Mouse (Mus musculus): ENCODE results near the gene Cryz. TPM values are rescaled to one million over a fixed set of nuclear protein-coding genes. Genes with fewer than 3 reads are reported as not detected.
A peak's percentile ranks its signal among the peaks of the same experiment; 100 is the strongest.

Cryz gene
- polyA plus RNA-seq, 1 experiment from 2014 or later = 5.1 TPM

DNA sequence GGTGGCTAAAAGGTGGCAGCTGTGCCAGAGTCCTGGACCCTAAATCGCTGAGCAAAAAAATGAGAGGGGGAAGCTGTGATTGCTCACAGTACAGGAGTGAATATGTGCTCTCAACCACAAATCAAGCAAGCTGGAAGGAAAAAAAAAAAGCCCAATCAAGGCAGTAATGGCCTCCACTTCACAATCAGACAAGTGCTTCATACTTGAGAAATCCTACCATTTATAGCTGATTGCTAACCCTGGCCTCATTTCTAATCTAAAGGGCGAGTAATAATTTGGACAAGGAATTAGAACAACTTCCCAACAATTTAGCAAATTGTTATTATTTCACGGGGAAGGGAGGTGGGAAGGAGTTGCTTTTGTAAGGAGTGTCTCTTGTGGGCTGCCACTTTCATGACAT, 31.1 kb upstream of the Cryz start:
- H3K36me3 ChIP-seq (ENCODE audit: insufficient read depth, low read length) = no peaks in the 10 kb centered on the region
- H3K27me3 ChIP-seq (replicated peaks; ENCODE audit: insufficient read depth, low read length) = no peaks in the 10 kb centered on the region
- WGBS = 49% methylated on average over 3 of the region's 3 CpGs
- no peak overlapping the region for H3K9ac ChIP-seq (replicated peaks; ENCODE audit: low read depth)
- DNase-seq (ENCODE audit: low spot score) (no peak), ATAC-seq (no peak)
- no peak overlapping the region for H3K4me2 ChIP-seq (replicated peaks; ENCODE audit: low read depth, low read length)
- TF ChIP-seq CTCF (IDR thresholded peaks at IDR 0.05) = no peak
- no peak for TF ChIP-seq EP300 (IDR thresholded peaks at IDR 0.05)
- H3K27ac ChIP-seq (ENCODE audit: low read length) = no peak overlapping the region
- no peaks in the 10 kb centered on the region for H3K9me3 ChIP-seq (ENCODE audit: low read length)
- H3K4me3 ChIP-seq (ENCODE audit: low read depth, low read length) = no peak overlapping the region
- no peaks in the 10 kb centered on the region for H3K4me1 ChIP-seq (ENCODE audit: insufficient read depth, low read depth, low read length)

DNA sequence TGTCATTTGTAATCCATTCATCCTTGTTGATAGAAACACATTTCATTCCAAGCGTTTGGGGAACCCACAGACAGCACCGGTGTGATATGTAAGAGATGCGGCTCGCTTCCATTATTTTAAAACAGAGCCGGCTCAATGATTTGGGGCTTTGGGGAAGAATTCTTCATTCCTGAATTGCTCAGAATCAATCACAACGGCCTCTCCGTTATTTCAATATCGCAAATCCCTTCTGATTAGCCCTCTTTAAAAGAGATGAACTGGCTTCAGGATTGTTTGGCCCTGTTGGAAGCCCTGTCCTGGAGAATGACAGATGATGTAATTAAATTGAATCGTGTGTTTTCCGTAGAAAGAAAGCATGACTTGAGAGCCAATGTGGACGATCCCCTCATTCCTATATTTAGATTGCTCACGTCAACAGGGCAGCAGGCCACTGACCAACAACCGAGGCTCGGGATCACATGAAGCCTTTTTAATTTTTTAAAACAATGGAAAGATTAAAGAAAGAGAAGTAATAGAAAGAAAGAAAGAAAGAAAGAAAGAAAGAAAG, 26.4 kb upstream of the Cryz start:
- TF ChIP-seq CTCF (IDR thresholded peaks at IDR 0.05) (no peak), EP300 (IDR thresholded peaks at IDR 0.05) (no peak)
- WGBS = 48% methylated on average over 14 of the region's 14 CpGs
- no peaks in the 10 kb centered on the region for H3K9me3 ChIP-seq (ENCODE audit: low read length)
- H3K36me3 ChIP-seq (ENCODE audit: insufficient read depth, low read length) = no peaks in the 10 kb centered on the region
- no peak overlapping the region for H3K4me2 ChIP-seq (replicated peaks; ENCODE audit: low read depth, low read length)
- no peaks in the 10 kb centered on the region for H3K4me1 ChIP-seq (ENCODE audit: insufficient read depth, low read depth, low read length)
- no peak for ATAC-seq
- peak; percentile 27 for DNase-seq (ENCODE audit: low spot score)
- no peak overlapping the region for H3K9ac ChIP-seq (replicated peaks; ENCODE audit: low read depth)
- no peak overlapping the region for H3K4me3 ChIP-seq (ENCODE audit: low read depth, low read length)
- H3K27ac ChIP-seq (ENCODE audit: low read length) = no peak overlapping the region
- no peaks in the 10 kb centered on the region for H3K27me3 ChIP-seq (replicated peaks; ENCODE audit: insufficient read depth, low read length)

DNA sequence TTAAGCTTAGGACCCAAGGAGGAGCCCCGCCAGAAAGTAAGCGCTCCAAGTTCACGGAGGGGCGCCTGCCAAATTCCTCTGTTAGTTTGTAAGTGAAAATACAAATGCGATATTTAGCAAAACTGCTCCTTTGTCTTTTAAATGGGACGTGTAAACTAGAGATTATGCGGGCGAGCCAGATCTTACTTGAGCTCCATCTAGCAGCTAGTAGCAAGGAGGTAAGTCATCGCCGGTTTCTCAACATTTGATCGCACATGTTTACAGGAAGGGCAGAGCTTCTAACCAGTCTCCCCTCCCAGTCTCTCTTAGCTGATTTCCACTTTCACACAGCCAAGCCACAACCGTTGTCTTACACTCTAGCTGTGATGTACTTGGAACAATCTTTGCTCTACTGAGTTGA, 25.7 kb upstream of the Cryz start:
- DNase-seq (ENCODE audit: low spot score) (peak; percentile 29), ATAC-seq (no peak)
- no peak overlapping the region for H3K27ac ChIP-seq (ENCODE audit: low read length)
- H3K4me3 ChIP-seq (ENCODE audit: low read depth, low read length) = no peak overlapping the region; the same call in 1 of the 2 replicates
- no peak overlapping the region for H3K9ac ChIP-seq (replicated peaks; ENCODE audit: low read depth)
- no peaks in the 10 kb centered on the region for H3K9me3 ChIP-seq (ENCODE audit: low read length)
- no peaks in the 10 kb centered on the region for H3K27me3 ChIP-seq (replicated peaks; ENCODE audit: insufficient read depth, low read length)
- TF ChIP-seq EP300 (IDR thresholded peaks at IDR 0.05) (no peak), CTCF (IDR thresholded peaks at IDR 0.05) (no peak)
- WGBS = 5% methylated on average over 12 of the region's 12 CpGs
- no peaks in the 10 kb centered on the region for H3K36me3 ChIP-seq (ENCODE audit: insufficient read depth, low read length)
- peak overlapping the region; percentile 35 for H3K4me2 ChIP-seq (replicated peaks; ENCODE audit: low read depth, low read length)
- H3K4me1 ChIP-seq (ENCODE audit: insufficient read depth, low read depth, low read length) = no peaks in the 10 kb centered on the region

DNA sequence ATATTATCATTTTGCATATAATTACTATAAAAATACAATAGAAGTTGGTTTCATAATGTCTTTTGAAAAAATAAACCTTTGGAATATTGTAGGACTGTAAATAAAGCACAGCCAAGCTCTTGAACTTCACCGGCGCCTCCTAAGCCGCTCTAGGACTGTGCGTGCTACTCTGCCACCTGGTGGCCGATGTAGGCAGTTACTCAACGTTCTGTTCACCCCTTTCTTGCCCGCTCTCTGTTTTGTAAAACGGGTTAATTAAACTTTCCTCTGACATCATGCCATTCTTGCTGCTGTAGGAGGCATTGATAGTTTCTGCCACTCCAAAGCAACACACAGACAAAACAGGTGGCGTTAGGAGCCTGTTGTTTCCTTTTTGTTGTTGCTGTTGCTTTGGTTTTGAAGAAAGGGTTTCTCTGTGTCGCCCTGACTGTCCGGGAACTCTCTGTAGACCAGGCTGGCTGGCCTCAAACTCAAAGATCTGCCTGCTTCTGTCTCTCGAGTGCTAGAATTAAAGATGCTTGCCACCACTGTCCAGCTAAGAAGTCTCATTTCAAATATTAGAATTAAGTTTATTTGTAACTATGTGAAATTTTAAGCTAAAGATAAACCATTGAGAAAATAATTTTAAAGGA, 24.1 kb upstream of the Cryz start:
- Histone ChIP-seq H3K36me3 (ENCODE audit: insufficient read depth, low read length) (no peaks in the 10 kb centered on the region), H3K27me3 (replicated peaks; ENCODE audit: insufficient read depth, low read length) (no peaks in the 10 kb centered on the region), H3K4me2 (replicated peaks; ENCODE audit: low read depth, low read length) (no peak overlapping the region), H3K4me3 (ENCODE audit: low read depth, low read length) (no peak overlapping the region), H3K9ac (replicated peaks; ENCODE audit: low read depth) (no peak overlapping the region), H3K9me3 (ENCODE audit: low read length) (no peaks in the 10 kb centered on the region), H3K27ac (ENCODE audit: low read length) (no peak overlapping the region), H3K4me1 (ENCODE audit: insufficient read depth, low read depth, low read length) (no peaks in the 10 kb centered on the region)
- peak; percentile 77 for ATAC-seq
- DNase-seq (ENCODE audit: low spot score) = peak; percentile 87
- 10% methylated on average over 12 of the region's 12 CpGs for WGBS
- TF ChIP-seq EP300 (IDR thresholded peaks at IDR 0.05) = no peak
- TF ChIP-seq CTCF (IDR thresholded peaks at IDR 0.05) = peak; percentile 94

DNA sequence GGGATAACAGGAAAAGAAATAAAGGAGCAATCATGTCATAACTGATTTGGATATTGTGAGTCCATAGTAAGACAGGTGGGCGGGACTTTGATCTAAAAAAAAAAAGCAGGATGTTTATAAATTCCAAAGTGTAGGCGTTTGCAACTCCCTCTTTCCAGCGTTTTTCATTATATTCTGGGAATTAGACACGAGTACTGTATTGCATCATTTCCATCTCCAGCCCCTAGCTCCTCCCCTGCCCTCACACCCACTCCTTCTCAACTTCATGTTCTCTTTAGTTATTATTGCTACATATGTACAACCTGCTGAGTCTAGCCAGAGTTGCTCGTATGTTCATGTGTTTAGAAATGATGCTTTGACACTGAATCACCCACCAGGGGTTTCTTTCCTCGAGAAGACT, 22.8 kb upstream of the Cryz start:
- no peak overlapping the region for H3K9ac ChIP-seq (replicated peaks; ENCODE audit: low read depth)
- TF ChIP-seq EP300 (IDR thresholded peaks at IDR 0.05) (no peak), CTCF (IDR thresholded peaks at IDR 0.05) (no peak)
- no peaks in the 10 kb centered on the region for H3K36me3 ChIP-seq (ENCODE audit: insufficient read depth, low read length)
- H3K4me3 ChIP-seq (ENCODE audit: low read depth, low read length) = no peak overlapping the region
- peak; percentile 40; the same call in 1 of the 2 replicates for ATAC-seq
- H3K27ac ChIP-seq (ENCODE audit: low read length) = no peak overlapping the region
- no peaks in the 10 kb centered on the region for H3K4me1 ChIP-seq (ENCODE audit: insufficient read depth, low read depth, low read length)
- WGBS = 32% methylated on average over 6 of the region's 6 CpGs
- peak; percentile 63 for DNase-seq (ENCODE audit: low spot score)
- H3K27me3 ChIP-seq (replicated peaks; ENCODE audit: insufficient read depth, low read length) = no peaks in the 10 kb centered on the region
- H3K9me3 ChIP-seq (ENCODE audit: low read length) = no peaks in the 10 kb centered on the region
- no peak overlapping the region for H3K4me2 ChIP-seq (replicated peaks; ENCODE audit: low read depth, low read length)

DNA sequence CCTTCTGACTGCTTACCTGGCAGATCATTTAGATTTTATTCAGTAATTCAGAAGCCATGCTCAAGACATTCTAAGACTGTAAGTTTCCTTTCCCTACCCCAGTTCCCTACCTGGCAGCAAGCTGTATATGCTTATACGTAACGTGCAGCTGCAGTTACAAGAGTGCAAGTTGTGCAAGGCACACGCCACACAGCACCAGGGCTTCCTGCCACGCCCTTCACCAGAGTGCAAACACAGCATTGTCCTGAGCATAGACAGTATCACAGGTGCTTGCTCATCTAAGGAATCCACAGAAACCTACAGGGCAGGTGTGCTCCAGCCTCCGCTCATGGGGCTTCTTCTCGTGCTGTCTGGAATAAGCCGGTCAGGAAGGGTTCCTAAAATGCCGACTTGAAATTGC, 18.6 kb upstream of the Cryz start:
- no peak for ATAC-seq
- TF ChIP-seq EP300 (IDR thresholded peaks at IDR 0.05) (no peak), CTCF (IDR thresholded peaks at IDR 0.05) (no peak)
- Histone ChIP-seq H3K9me3 (ENCODE audit: low read length) (no peaks in the 10 kb centered on the region), H3K4me3 (ENCODE audit: low read depth, low read length) (no peak overlapping the region), H3K27ac (ENCODE audit: low read length) (no peak overlapping the region), H3K4me1 (ENCODE audit: insufficient read depth, low read depth, low read length) (no peaks in the 10 kb centered on the region), H3K36me3 (ENCODE audit: insufficient read depth, low read length) (peaks cover 5% of the 10 kb centered on the region; the same call in 1 of the 2 replicates), H3K4me2 (replicated peaks; ENCODE audit: low read depth, low read length) (no peak overlapping the region), H3K9ac (replicated peaks; ENCODE audit: low read depth) (no peak overlapping the region), H3K27me3 (replicated peaks; ENCODE audit: insufficient read depth, low read length) (no peaks in the 10 kb centered on the region)
- no peak for DNase-seq (ENCODE audit: low spot score)
- WGBS = 85% methylated on average over 8 of the region's 8 CpGs

All from lung, postnatal 0 days (tissue).